Mouse (Mus musculus): ENCODE data around the gene Uck1.

- TF ChIP-seq CTCF (IDR thresholded peaks at IDR 0.05; ENCODE audit: extremely low read depth, insufficient read length, insufficient replicate concordance, low read depth, low read length) = no peak
- peak; percentile 73; the same call in 1 of the 2 replicates for TF ChIP-seq POLR2A (IDR thresholded peaks at IDR 0.05; ENCODE audit: low read depth, low read length)
Observed at GRCm38 (mm10) chr2:32259657-32260417, at the start of gene Uck1.

Measured in small intestine, adult 2 months (tissue).